Mouse (Mus musculus) kidney, postnatal 4 days (tissue): ENCODE results near the gene Nat8l.

Experiments used
- DNase-seq, 2 experiments: peaks; one replicate each; pipeline ENCODE4 v3.0.0; 2021; ENCODE audit warnings: mixed read lengths in 2 of 2

Nat8l gene

GRCm38 (mm10) chr5:34004618-34005017 lies 8.8 kb downstream of the Nat8l start:
- no peak for DNase-seq

GRCm38 (mm10) chr5:34006832-34007231 lies 11.0 kb downstream of the Nat8l start:
- no peak for DNase-seq

- DNase-seq = no peak
Observed at GRCm38 (mm10) chr5:34007392-34007941, 11.7 kb downstream of the Nat8l start.

- no peak for DNase-seq
Observed at GRCm38 (mm10) chr5:34014652-34015051, 18.9 kb downstream of the Nat8l start.

GRCm38 (mm10) chr5:34018968-34019367 lies 23.2 kb downstream of the Nat8l start:
- no peak for DNase-seq

- no peak for DNase-seq
Observed at GRCm38 (mm10) chr5:34030101-34030500, 34.3 kb downstream of the Nat8l start.

- DNase-seq = no peak
Observed at GRCm38 (mm10) chr5:34031022-34031421, 35.2 kb downstream of the Nat8l start.

- no peak for DNase-seq
Observed at GRCm38 (mm10) chr5:34032520-34032919, 36.7 kb downstream of the Nat8l start.
